Mouse (Mus musculus): ENCODE data around the gene Pkd2l1. TPM values are rescaled to one million over a fixed set of nuclear protein-coding genes. Genes with fewer than 3 reads are reported as not detected.

Gene Pkd2l1
- total RNA-seq, 1 experiment from 2014 or later = not detected

- no peak; a peak in 1 of 4 replicates for ATAC-seq (replicated peaks in 1 of 2; ENCODE audit: insufficient read depth in 1 of 2, low FRiP score in 2 of 2, low TSS enrichment in 1 of 2, low read depth in 1 of 2, poor library complexity in 2 of 2, severe bottlenecking in 2 of 2)
Measured at GRCm38 (mm10) chr19:44180502-44180901, 11.7 kb downstream of the Pkd2l1 start.

GRCm38 (mm10) chr19:44176741-44177140, 15.5 kb downstream of the Pkd2l1 start:
- ATAC-seq (replicated peaks in 1 of 2; ENCODE audit: insufficient read depth in 1 of 2, low FRiP score in 2 of 2, low TSS enrichment in 1 of 2, low read depth in 1 of 2, poor library complexity in 2 of 2, severe bottlenecking in 2 of 2) = no peak

GRCm38 (mm10) chr19:44174835-44175234, 17.4 kb downstream of the Pkd2l1 start:
- ATAC-seq (replicated peaks in 1 of 2; ENCODE audit: insufficient read depth in 1 of 2, low FRiP score in 2 of 2, low TSS enrichment in 1 of 2, low read depth in 1 of 2, poor library complexity in 2 of 2, severe bottlenecking in 2 of 2) = peak in 1 of 2 experiments; percentile 29; a peak in 1 of 4 replicates

- ATAC-seq (replicated peaks in 1 of 2; ENCODE audit: insufficient read depth in 1 of 2, low FRiP score in 2 of 2, low TSS enrichment in 1 of 2, low read depth in 1 of 2, poor library complexity in 2 of 2, severe bottlenecking in 2 of 2) = peak; percentile 42 to 53; a peak in 2 of 4 replicates
Measured at GRCm38 (mm10) chr19:44161515-44161914, 30.7 kb downstream of the Pkd2l1 start.

GRCm38 (mm10) chr19:44159386-44159785, 32.9 kb downstream of the Pkd2l1 start:
- no peak for ATAC-seq (replicated peaks in 1 of 2; ENCODE audit: insufficient read depth in 1 of 2, low FRiP score in 2 of 2, low TSS enrichment in 1 of 2, low read depth in 1 of 2, poor library complexity in 2 of 2, severe bottlenecking in 2 of 2)

GRCm38 (mm10) chr19:44157005-44157404, 35.2 kb downstream of the Pkd2l1 start:
- ATAC-seq (replicated peaks in 1 of 2; ENCODE audit: insufficient read depth in 1 of 2, low FRiP score in 2 of 2, low TSS enrichment in 1 of 2, low read depth in 1 of 2, poor library complexity in 2 of 2, severe bottlenecking in 2 of 2) = no peak; a peak in 1 of 4 replicates

GRCm38 (mm10) chr19:44153781-44154180, 38.5 kb downstream of the Pkd2l1 start:
- ATAC-seq (replicated peaks in 1 of 2; ENCODE audit: insufficient read depth in 1 of 2, low FRiP score in 2 of 2, low TSS enrichment in 1 of 2, low read depth in 1 of 2, poor library complexity in 2 of 2, severe bottlenecking in 2 of 2) = no peak

GRCm38 (mm10) chr19:44148991-44149390, 43.3 kb downstream of the Pkd2l1 start:
- ATAC-seq (replicated peaks in 1 of 2; ENCODE audit: insufficient read depth in 1 of 2, low FRiP score in 2 of 2, low TSS enrichment in 1 of 2, low read depth in 1 of 2, poor library complexity in 2 of 2, severe bottlenecking in 2 of 2) = no peak

- no peak for ATAC-seq (replicated peaks in 1 of 2; ENCODE audit: insufficient read depth in 1 of 2, low FRiP score in 2 of 2, low TSS enrichment in 1 of 2, low read depth in 1 of 2, poor library complexity in 2 of 2, severe bottlenecking in 2 of 2)
Measured at GRCm38 (mm10) chr19:44148345-44148744, 43.9 kb downstream of the Pkd2l1 start.

GRCm38 (mm10) chr19:44146951-44147350, 45.3 kb downstream of the Pkd2l1 start:
- no peak for ATAC-seq (replicated peaks in 1 of 2; ENCODE audit: insufficient read depth in 1 of 2, low FRiP score in 2 of 2, low TSS enrichment in 1 of 2, low read depth in 1 of 2, poor library complexity in 2 of 2, severe bottlenecking in 2 of 2)

- 0 out of 4 replicates have a peak, but pooled peaks of 1 of the 2 experiments have one; percentile 4 for ATAC-seq (replicated peaks in 1 of 2; ENCODE audit: insufficient read depth in 1 of 2, low FRiP score in 2 of 2, low TSS enrichment in 1 of 2, low read depth in 1 of 2, poor library complexity in 2 of 2, severe bottlenecking in 2 of 2)
Measured at GRCm38 (mm10) chr19:44146568-44146879, 45.7 kb downstream of the Pkd2l1 start.

GRCm38 (mm10) chr19:44145702-44146567, 46.3 kb downstream of the Pkd2l1 start, which contains the start of gene Bloc1s2:
Gene Bloc1s2 (minus strand): TSS chr19:44146446.
- peak; percentile 74 to 81 for ATAC-seq (replicated peaks in 1 of 2; ENCODE audit: insufficient read depth in 1 of 2, low FRiP score in 2 of 2, low TSS enrichment in 1 of 2, low read depth in 1 of 2, poor library complexity in 2 of 2, severe bottlenecking in 2 of 2)

- ATAC-seq (replicated peaks in 1 of 2; ENCODE audit: insufficient read depth in 1 of 2, low FRiP score in 2 of 2, low TSS enrichment in 1 of 2, low read depth in 1 of 2, poor library complexity in 2 of 2, severe bottlenecking in 2 of 2) = peak; percentile 68 to 81
Measured at GRCm38 (mm10) chr19:44144366-44144765, 47.9 kb downstream of the Pkd2l1 start.

- ATAC-seq (replicated peaks in 1 of 2; ENCODE audit: insufficient read depth in 1 of 2, low FRiP score in 2 of 2, low TSS enrichment in 1 of 2, low read depth in 1 of 2, poor library complexity in 2 of 2, severe bottlenecking in 2 of 2) = no peak
Measured at GRCm38 (mm10) chr19:44135960-44136485, 56.2 kb downstream of the Pkd2l1 start.

GRCm38 (mm10) chr19:44135072-44135959, 56.9 kb downstream of the Pkd2l1 start, which contains the start of gene Cwf19l1:
Gene Cwf19l1 (minus strand): TSS chr19:44135876.
- ATAC-seq (replicated peaks in 1 of 2; ENCODE audit: insufficient read depth in 1 of 2, low FRiP score in 2 of 2, low TSS enrichment in 1 of 2, low read depth in 1 of 2, poor library complexity in 2 of 2, severe bottlenecking in 2 of 2) = peak; percentile 86 to 90

- ATAC-seq (replicated peaks in 1 of 2; ENCODE audit: insufficient read depth in 1 of 2, low FRiP score in 2 of 2, low TSS enrichment in 1 of 2, low read depth in 1 of 2, poor library complexity in 2 of 2, severe bottlenecking in 2 of 2) = no peak
Measured at GRCm38 (mm10) chr19:44132917-44133316, 59.3 kb downstream of the Pkd2l1 start.

- no peak for ATAC-seq (replicated peaks in 1 of 2; ENCODE audit: insufficient read depth in 1 of 2, low FRiP score in 2 of 2, low TSS enrichment in 1 of 2, low read depth in 1 of 2, poor library complexity in 2 of 2, severe bottlenecking in 2 of 2)
Measured at GRCm38 (mm10) chr19:44128560-44128959, 63.7 kb downstream of the Pkd2l1 start.

Measured in hematopoietic stem cell, adult 5-6 weeks (primary cell).